Mouse (Mus musculus) thymus, adult 2 months (tissue): ENCODE results near the gene Lrrc15. TPM values are rescaled to one million over a fixed set of nuclear protein-coding genes. Genes with fewer than 3 reads are reported as not detected.

Source experiments
- DNase-seq: peaks from one replicate; pipeline ENCODE4 v3.0.0; 2021
- H3K27ac ChIP-seq: fragments of 200-500 bp; 2 replicates; pipeline ENCODE4 v1.5.1; 2012; ENCODE audit warnings: low read length, control low read depth; ENCODE audit not compliant: control insufficient read depth, insufficient read depth
- H3K27me3 ChIP-seq: fragments of 200-500 bp; 2 replicates; pipeline ENCODE4 v1.6.1; 2012; ENCODE audit warnings: mild to moderate bottlenecking, low read length, moderate library complexity, mixed read lengths; ENCODE audit not compliant: control insufficient read depth, insufficient read depth
- H3K36me3 ChIP-seq: fragments of 200-500 bp; 2 replicates; pipeline ENCODE4 v1.6.1; 2012; ENCODE audit warnings: mild to moderate bottlenecking, low read length, moderate library complexity; ENCODE audit not compliant: control insufficient read depth, insufficient read depth
- H3K4me1 ChIP-seq: fragments of 200-500 bp; replicated peaks from 2 replicates; pipeline ENCODE4 v1.6.1; 2012; ENCODE audit warnings: low read length; ENCODE audit not compliant: control insufficient read depth, insufficient read depth
- H3K4me3 ChIP-seq: fragments of 200-500 bp; 2 replicates; pipeline ENCODE4 v1.5.1; 2012; ENCODE audit warnings: mild to moderate bottlenecking, low read length, control low read depth, moderate library complexity; ENCODE audit not compliant: control insufficient read depth, insufficient read depth
- CTCF ChIP-seq: fragments of 200-500 bp; IDR thresholded peaks from 2 replicates; pipeline ENCODE4 v1.5.1; 2012; ENCODE audit warnings: mild to moderate bottlenecking, control low read depth, low read length, moderate library complexity, borderline replicate concordance; ENCODE audit not compliant: control insufficient read depth, poor library complexity, insufficient read depth; ENCODE audit errors: extremely low read depth
- POLR2A ChIP-seq: fragments of 200-500 bp; IDR thresholded peaks from 2 replicates; pipeline ENCODE4 v1.6.1; 2012; ENCODE audit warnings: mild to moderate bottlenecking, low read length, control low read depth, moderate library complexity; ENCODE audit not compliant: control insufficient read depth, poor library complexity, insufficient read depth; ENCODE audit errors: extremely low read depth
- WGBS: fragments of 180-500 bp; shearing (Covaris S2); methylation state at CpG from one replicate; pipeline ENCODE4 v1.1.7; 2018; 5-methylcytosine and 5-hydroxymethylcytosine counted together
- polyA plus RNA-seq: library from polyadenylated mRNA; depleted of rRNA; stranded (reverse); fragments of >200 nt; gene quantifications from 2 replicates; pipeline ENCODE4 v1.2.3, GENCODE M21; 2012; rRNA removed

Gene Lrrc15
- polyA plus RNA-seq, 1 experiment = 0.51 TPM

DNA sequence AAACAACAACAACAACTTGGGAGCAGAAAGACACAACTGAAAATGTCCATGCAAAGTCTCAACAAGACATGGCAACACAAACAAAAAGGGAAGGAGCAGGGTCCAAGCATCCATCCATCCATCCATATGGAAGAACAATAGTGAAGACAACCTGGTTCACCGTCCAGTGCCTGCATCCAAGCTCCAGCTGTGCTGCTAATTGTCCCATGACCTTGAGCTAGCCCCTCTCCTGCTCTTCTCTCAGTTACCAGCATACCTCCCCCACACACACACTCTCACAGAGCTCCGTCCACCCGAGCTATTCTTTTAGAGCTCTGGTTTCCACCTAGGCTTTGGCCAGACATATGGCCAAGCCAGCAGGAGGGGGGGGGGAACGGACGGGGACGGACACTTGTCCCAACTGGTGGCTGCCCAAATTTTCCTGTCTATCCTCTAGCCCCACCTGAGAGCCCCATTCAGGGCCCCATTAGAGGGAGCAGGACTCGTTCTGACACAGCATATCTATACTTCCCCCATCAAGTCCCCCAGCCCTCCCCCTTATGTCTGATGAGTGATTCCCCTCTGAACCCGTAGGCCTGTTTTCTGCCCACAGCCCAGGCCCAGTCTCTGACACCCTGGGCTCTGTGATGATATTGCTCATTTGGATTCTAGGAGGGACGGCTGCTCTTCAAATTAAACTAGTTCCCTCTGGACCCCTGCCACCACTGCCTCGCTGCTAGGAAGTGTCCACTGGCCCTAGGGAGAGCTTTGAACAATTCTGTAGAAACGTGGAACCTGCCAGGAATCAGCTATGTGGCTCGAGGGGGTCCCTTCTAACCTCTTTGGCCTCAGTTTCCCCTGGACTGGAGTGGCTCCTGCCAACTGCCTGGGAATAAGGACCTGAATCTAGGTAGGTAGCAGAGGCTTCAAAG lies 48.2 kb downstream of the Lrrc15 start:
- Histone ChIP-seq H3K4me3 (no peak overlapping the region), H3K27me3 (no peaks in the 10 kb centered on the region), H3K27ac (no peak overlapping the region), H3K4me1 (peaks cover 19% of the 10 kb centered on the region), H3K36me3 (no peaks in the 10 kb centered on the region)
- 49% methylated on average over 12 of the region's 12 CpGs for WGBS
- DNase-seq = no peak
- no peak for TF ChIP-seq CTCF
- TF ChIP-seq POLR2A = no peak

DNA sequence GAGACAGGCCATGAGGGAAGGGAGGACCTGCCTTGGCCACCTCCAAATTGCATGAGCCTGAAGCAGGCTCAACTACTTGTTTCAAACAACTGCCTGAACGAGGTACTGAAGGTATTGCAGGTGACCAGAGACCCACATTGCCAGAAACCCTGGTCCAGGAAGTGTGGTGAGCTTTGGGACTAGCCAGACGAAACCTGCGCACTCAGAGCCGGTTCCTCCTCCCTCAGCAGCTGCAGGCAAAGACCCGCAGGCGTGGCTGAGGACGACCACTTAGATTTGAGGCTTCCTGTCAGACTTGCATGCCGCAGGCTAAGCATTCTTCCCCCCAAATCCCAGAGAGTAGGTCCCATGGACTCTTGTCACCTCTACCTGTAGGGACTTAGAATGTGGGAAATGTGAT lies 49.0 kb downstream of the Lrrc15 start:
- Histone ChIP-seq H3K36me3 (no peaks in the 10 kb centered on the region), H3K27me3 (no peaks in the 10 kb centered on the region), H3K4me1 (peaks cover 19% of the 10 kb centered on the region), H3K4me3 (no peak overlapping the region), H3K27ac (no peak overlapping the region)
- no peak for DNase-seq
- TF ChIP-seq POLR2A = no peak
- no peak for TF ChIP-seq CTCF
- WGBS = 4% methylated on average over 8 of the region's 8 CpGs

GRCm38 (mm10) chr16:30231882-30232604 lies 51.0 kb downstream of the Lrrc15 start:
- Histone ChIP-seq H3K27me3 (no peaks in the 10 kb centered on the region), H3K27ac (no peak overlapping the region), H3K36me3 (no peaks in the 10 kb centered on the region), H3K4me3 (no peak overlapping the region), H3K4me1 (peaks cover 30% of the 10 kb centered on the region)
- no peak for DNase-seq
- no peak for TF ChIP-seq CTCF
- TF ChIP-seq POLR2A = no peak
- WGBS = 89% methylated on average over 13 of the region's 13 CpGs

DNA sequence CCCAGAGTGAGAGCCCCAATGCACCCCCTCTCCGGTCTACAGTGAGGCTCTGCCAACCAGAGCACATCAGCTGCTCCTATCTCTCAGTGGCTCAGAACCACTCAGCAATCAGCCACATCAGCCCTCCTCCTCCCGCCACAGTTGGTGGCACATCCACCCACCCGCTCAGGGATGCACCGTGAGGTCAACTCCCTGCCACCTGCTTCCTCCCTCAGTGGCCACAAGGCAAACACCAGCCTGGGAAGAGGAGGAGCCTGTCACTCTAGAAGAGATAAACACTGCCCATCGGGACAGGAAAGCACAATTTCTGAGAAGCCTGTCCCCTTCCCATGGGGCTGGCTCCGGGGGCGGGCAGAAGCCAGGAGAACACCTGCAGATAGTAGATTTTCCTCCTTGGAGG lies 55.7 kb downstream of the Lrrc15 start:
- no peaks in the 10 kb centered on the region for H3K36me3 ChIP-seq
- H3K4me3 ChIP-seq = no peak overlapping the region
- H3K4me1 ChIP-seq = peaks cover 25% of the 10 kb centered on the region
- 7% methylated on average over 7 of the region's 7 CpGs for WGBS
- H3K27ac ChIP-seq = no peak overlapping the region
- peak; percentile 44 for DNase-seq
- TF ChIP-seq POLR2A = no peak
- TF ChIP-seq CTCF = no peak
- H3K27me3 ChIP-seq = no peaks in the 10 kb centered on the region

DNA sequence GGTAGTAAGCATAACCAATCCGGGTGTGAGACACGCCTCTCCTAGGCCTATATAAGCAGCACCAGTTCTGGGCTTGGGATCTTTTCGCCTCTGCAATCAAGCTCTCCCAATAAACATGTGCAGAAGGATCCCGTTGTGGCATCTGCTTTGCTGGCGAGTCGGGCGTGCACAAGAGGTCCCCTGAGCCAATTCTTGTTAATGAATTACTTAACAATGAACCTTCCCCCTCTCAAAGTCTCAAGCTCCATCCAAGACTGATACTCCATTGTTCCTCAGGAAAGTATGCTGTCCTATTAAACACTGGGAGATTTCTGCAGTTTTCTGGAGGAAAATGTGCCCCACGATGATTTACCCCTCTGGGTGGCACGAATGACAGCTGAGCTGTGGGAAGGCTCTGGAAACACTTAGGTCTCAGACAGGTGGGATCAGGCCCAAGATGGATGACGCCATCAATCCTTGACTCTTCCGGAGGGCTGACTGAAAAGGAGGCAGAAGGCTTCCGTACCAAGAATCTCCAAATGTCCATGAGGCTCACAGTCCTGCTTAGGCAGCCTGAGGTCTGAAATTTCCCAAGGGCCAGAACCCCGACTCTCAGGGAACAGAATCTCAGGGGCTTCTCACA lies 61.8 kb downstream of the Lrrc15 start:
- H3K36me3 ChIP-seq = no peaks in the 10 kb centered on the region
- DNase-seq = no peak
- 95% methylated on average over 13 of the region's 13 CpGs for WGBS

More for the DNA sequence above, 61.8 kb downstream of the Lrrc15 start:
- Histone ChIP-seq H3K4me1 (peaks cover 12% of the 10 kb centered on the region), H3K4me3 (no peak overlapping the region), H3K27me3 (no peaks in the 10 kb centered on the region), H3K27ac (no peak overlapping the region)
- TF ChIP-seq CTCF (no peak), POLR2A (no peak)

Other genes with a start within 250 kb of the Lrrc15 start
- 33.4 and 40.6 TPM in 2 replicates for gene Hes1, start 218.9 kb downstream of the Lrrc15 start, polyA plus RNA-seq
- gene Cpn2, start 15.8 kb downstream of the Lrrc15 start, polyA plus RNA-seq = 0.54 and 1.1 TPM in 2 replicates
- 1.6 TPM in 2 replicates for gene Gp5, start 27.5 kb upstream of the Lrrc15 start, polyA plus RNA-seq
- 68.1 and 102 TPM in 2 replicates for gene Atp13a3, start 122.7 kb upstream of the Lrrc15 start, polyA plus RNA-seq